Mouse (Mus musculus) forebrain, embryonic 13.5 days (tissue): ENCODE results near the gene Vcl. TPM values are rescaled to one million over a fixed set of nuclear protein-coding genes. Genes with fewer than 3 reads are reported as not detected.

ENCODE experiments used
- ATAC-seq: fragments of 200-750 bp; cut with Nextera tagmentation; 2 replicates; pipeline ENCODE4 v1.8.0; 2017
- H3K27ac ChIP-seq: fragments of 300-500 bp; sonication (generic); 2 replicates; pipeline ENCODE4 v1.5.1; 2015; ENCODE audit warnings: inconsistent platforms, mild to moderate bottlenecking, moderate library complexity
- H3K27me3 ChIP-seq: fragments of 300-500 bp; sonication (generic); 2 replicates; pipeline ENCODE4 v1.6.1; 2015; ENCODE audit warnings: mild to moderate bottlenecking, inconsistent platforms
- H3K36me3 ChIP-seq: fragments of 300-500 bp; sonication (generic); 2 replicates; pipeline ENCODE4 v1.6.1; 2015; ENCODE audit warnings: mild to moderate bottlenecking, inconsistent platforms; ENCODE audit not compliant: poor library complexity, severe bottlenecking
- H3K4me1 ChIP-seq: fragments of 300-500 bp; sonication (generic); 2 replicates; pipeline ENCODE4 v1.6.1; 2015; ENCODE audit warnings: inconsistent platforms
- H3K4me2 ChIP-seq: fragments of 300-500 bp; sonication (generic); 2 replicates; pipeline ENCODE4 v1.6.1; 2015; ENCODE audit warnings: inconsistent platforms, mild to moderate bottlenecking, moderate library complexity
- H3K4me3 ChIP-seq: fragments of 300-500 bp; sonication (generic); 2 replicates; pipeline ENCODE4 v1.5.1; 2015; ENCODE audit warnings: mild to moderate bottlenecking, inconsistent platforms
- H3K9ac ChIP-seq: fragments of 300-500 bp; sonication (generic); 2 replicates; pipeline ENCODE4 v1.6.1; 2015; ENCODE audit warnings: mild to moderate bottlenecking, inconsistent platforms
- H3K9me3 ChIP-seq: fragments of 300-500 bp; sonication (generic); replicated peaks from 2 replicates; pipeline ENCODE4 v1.6.1; 2016; ENCODE audit warnings: inconsistent platforms
- WGBS: fragments of 180-500 bp; shearing (Covaris S2); methylation state at CpG from one replicate; pipeline ENCODE4 v1.1.7; 2015; 5-methylcytosine and 5-hydroxymethylcytosine counted together
- polyA plus RNA-seq: library from polyadenylated mRNA; unstranded; fragments of >200 nt; fragmentation: Nextera tagmentation; extraction: Ambion mirVana; gene quantifications from 2 replicates; pipeline ENCODE4 v1.2.1, GENCODE M21; 2015

The Vcl gene
- polyA plus RNA-seq, 1 experiment from 2014 or later: 8.9 TPM

DNA sequence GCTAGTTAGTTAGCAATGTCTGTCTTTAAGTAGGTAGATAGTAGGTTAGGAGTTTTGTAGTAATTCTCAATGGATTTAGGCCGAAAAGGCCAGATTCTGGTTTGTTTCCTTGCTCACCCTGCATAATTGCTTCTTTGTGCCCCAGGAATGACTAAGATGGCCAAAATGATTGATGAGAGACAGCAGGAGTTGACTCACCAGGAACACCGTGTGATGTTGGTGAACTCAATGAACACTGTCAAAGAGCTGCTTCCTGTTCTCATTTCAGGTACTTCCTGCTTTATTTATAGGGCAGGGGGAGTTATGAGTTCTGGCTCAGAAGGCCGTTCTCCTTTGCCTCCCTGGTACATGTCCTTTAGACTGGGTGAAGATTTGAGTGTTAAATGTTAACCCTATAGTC, 56.3 kb downstream of the Vcl start:
- no peak overlapping the region for H3K4me2 ChIP-seq
- 78% methylated on average over 3 of the region's 3 CpGs for WGBS
- no peak overlapping the region for H3K4me3 ChIP-seq
- no peak for ATAC-seq
- H3K4me1 ChIP-seq: peaks cover 6% of the 10 kb centered on the region
- no peaks in the 10 kb centered on the region for H3K27me3 ChIP-seq
- H3K9ac ChIP-seq: no peak overlapping the region
- H3K27ac ChIP-seq: no peak overlapping the region
- no peaks in the 10 kb centered on the region for H3K36me3 ChIP-seq
- H3K9me3 ChIP-seq: no peaks in the 10 kb centered on the region

DNA sequence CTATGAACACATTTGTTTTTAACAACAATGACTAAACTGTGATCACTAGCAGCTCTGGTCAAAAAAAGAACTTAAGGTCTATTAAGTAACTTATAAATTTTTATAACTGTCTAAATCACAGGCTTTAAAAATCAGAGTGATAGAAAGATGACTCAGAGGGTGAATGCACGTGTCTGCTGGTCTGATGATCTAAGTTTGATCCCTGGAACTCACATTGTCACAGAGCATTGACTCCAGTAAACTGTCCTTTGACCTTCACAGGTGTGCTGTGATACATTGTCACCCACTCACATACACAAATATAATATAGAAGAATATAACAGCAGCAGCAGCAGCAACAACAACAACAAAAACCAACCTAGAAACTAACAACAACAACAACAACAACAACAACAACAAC, 62.3 kb downstream of the Vcl start:
- WGBS: 83% methylated on average over 1 of the region's 1 CpGs

DNA sequence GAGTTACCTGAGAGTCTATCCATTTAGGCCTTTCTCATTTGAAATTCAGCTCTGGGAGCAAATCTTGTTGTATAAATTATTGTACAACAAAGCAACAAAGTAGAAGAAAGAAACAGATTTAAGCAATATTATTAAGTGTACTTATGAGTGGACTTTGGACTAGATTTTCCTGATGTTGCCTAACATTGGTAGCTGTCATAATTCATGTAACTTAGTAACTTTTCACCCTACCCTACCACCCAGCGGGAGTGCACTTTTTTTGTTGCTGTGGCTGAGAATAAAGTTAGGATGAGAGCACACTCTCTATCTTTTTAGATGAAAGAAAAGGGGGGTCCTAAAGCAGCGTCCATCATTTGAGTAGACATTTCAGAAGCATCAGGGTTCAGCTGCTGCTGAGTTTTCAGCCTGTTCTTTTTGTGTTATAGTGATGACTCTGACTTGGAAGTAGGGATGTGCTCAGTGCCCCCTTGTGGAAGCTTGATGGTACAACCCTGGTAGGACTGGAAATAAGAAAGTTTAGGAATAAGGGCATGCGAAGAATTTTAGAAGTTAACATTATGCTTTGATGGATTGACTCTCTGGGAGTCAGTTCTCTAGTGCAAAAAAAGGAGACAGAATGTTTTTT, 64.0 kb downstream of the Vcl start:
- WGBS: 47% methylated on average over 3 of the region's 3 CpGs

More for the DNA sequence above, 62.3 kb downstream of the Vcl start:
- no peak for ATAC-seq
- Histone ChIP-seq H3K4me1 (0 out of 2 replicates have a peak, but pooled peaks cover 2% of the 10 kb centered on the region), H3K9me3 (no peaks in the 10 kb centered on the region), H3K9ac (no peak overlapping the region), H3K27me3 (no peaks in the 10 kb centered on the region), H3K4me2 (no peak overlapping the region), H3K27ac (no peak overlapping the region), H3K36me3 (peaks cover 4% of the 10 kb centered on the region; the same call in 1 of the 2 replicates), H3K4me3 (no peak overlapping the region)

DNA sequence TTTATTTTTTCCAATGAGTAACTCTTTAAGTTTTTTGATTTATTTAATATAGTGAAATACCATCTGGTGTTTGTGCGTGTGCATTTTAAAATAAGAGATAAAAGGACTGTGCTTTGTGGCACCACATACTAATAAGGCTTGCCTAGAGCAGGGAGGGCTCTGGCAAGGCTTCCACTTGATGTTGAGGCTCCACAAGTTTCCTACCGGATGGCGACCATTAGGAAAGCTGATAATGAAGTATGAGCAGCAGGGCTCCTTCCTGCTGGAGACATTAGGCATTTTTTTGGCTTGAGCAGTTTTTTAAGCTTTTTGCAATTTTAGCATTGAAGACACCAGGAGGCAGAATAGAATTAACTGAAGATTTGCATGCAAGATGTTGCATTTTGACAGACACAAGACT, 65.3 kb downstream of the Vcl start:
- H3K27me3 ChIP-seq: no peaks in the 10 kb centered on the region
- H3K36me3 ChIP-seq: peaks cover 4% of the 10 kb centered on the region; the same call in 1 of the 2 replicates
- H3K4me2 ChIP-seq: no peak overlapping the region
- 69% methylated on average over 3 of the region's 3 CpGs for WGBS
- no peak overlapping the region for H3K27ac ChIP-seq
- peaks cover 11% of the 10 kb centered on the region for H3K4me1 ChIP-seq
- H3K9ac ChIP-seq: no peak overlapping the region
- H3K4me3 ChIP-seq: no peak overlapping the region
- no peak for ATAC-seq
- H3K9me3 ChIP-seq: no peaks in the 10 kb centered on the region

More for the DNA sequence above, 64.0 kb downstream of the Vcl start:
- Histone ChIP-seq H3K4me2 (no peak overlapping the region), H3K9ac (no peak overlapping the region), H3K4me1 (peaks cover 11% of the 10 kb centered on the region), H3K27me3 (no peaks in the 10 kb centered on the region), H3K9me3 (no peaks in the 10 kb centered on the region), H3K27ac (no peak overlapping the region), H3K4me3 (no peak overlapping the region), H3K36me3 (peaks cover 4% of the 10 kb centered on the region; the same call in 1 of the 2 replicates)
- ATAC-seq: no peak

DNA sequence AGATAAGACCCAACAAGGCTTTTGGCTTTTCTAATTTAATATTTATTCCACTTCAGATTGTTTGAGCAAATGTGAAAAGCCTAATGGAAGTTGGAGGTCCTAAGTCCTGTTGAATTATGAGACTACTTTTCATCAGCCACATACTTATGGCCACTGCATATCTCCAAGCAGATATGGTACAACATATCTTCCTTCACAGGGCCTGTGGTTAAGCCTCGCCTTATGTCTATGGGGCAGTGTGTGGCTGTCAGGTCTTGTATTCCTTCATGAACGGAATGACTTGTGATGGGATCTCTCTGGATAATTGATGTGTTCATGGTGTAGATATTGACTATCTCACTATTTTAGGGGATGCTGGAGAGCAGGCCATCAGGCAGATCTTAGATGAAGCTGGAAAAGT, 66.3 kb downstream of the Vcl start:
- H3K27me3 ChIP-seq: no peaks in the 10 kb centered on the region
- peaks cover 11% of the 10 kb centered on the region for H3K4me1 ChIP-seq
- peaks cover 4% of the 10 kb centered on the region; the same call in 1 of the 2 replicates for H3K36me3 ChIP-seq
- no peak overlapping the region for H3K27ac ChIP-seq
- H3K9ac ChIP-seq: no peak overlapping the region
- 97% methylated on average over 2 of the region's 2 CpGs for WGBS
- H3K4me2 ChIP-seq: no peak overlapping the region
- ATAC-seq: no peak
- H3K9me3 ChIP-seq: no peaks in the 10 kb centered on the region
- H3K4me3 ChIP-seq: no peak overlapping the region

DNA sequence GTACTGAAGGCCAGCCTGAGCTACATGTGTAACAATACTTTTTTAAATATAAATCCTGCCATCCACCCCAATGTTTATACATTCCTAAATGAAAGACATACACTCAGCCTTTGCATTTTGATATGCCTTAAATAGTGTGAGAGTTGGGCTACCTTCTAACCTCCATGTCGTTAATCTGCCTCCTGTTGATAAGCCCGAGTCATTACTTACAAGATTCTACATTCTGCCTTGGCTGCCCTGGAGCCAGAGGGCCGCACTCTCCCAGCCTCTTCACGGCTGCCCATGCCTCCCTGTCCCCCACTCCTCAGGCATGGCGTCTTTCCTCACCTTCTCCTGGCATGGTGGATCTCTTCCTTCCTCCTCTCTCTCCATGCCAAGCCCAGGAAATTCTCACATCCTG, 67.2 kb downstream of the Vcl start:
- Histone ChIP-seq H3K9ac (no peak overlapping the region), H3K4me3 (no peak overlapping the region), H3K36me3 (peaks cover 4% of the 10 kb centered on the region; the same call in 1 of the 2 replicates), H3K9me3 (no peaks in the 10 kb centered on the region), H3K4me1 (peaks cover 11% of the 10 kb centered on the region), H3K4me2 (no peak overlapping the region), H3K27me3 (no peaks in the 10 kb centered on the region), H3K27ac (no peak overlapping the region)
- no peak for ATAC-seq
- 63% methylated on average over 5 of the region's 5 CpGs for WGBS

DNA sequence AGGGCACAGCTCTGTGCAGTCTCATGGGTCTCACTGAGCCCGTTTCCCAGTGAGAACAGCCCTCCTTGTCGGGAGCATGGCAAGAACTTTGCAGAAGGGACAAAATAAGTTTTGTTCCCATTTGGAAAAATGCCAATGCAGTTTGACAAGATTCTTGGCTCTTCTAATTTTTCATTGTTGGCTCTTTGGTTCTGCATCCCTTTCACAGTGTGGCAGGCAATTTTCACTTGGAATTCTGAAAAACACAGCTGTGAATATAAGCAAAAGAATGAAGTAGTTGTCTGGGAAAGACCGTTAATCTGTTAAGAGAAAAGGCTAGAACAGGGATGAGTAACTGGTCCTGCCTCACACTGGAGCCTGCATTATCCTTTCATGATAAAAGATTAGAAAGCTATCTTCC, 68.3 kb downstream of the Vcl start:
- no peak overlapping the region for H3K4me2 ChIP-seq
- 29% methylated on average over 3 of the region's 3 CpGs for WGBS
- no peaks in the 10 kb centered on the region for H3K9me3 ChIP-seq
- H3K4me1 ChIP-seq: peaks cover 11% of the 10 kb centered on the region
- H3K4me3 ChIP-seq: no peak overlapping the region
- H3K27me3 ChIP-seq: no peaks in the 10 kb centered on the region
- H3K9ac ChIP-seq: no peak overlapping the region
- no peak for ATAC-seq
- no peaks in the 10 kb centered on the region; the same call in 1 of the 2 replicates for H3K36me3 ChIP-seq
- peak overlapping the region; percentile 16; the same call in 1 of the 2 replicates for H3K27ac ChIP-seq

DNA sequence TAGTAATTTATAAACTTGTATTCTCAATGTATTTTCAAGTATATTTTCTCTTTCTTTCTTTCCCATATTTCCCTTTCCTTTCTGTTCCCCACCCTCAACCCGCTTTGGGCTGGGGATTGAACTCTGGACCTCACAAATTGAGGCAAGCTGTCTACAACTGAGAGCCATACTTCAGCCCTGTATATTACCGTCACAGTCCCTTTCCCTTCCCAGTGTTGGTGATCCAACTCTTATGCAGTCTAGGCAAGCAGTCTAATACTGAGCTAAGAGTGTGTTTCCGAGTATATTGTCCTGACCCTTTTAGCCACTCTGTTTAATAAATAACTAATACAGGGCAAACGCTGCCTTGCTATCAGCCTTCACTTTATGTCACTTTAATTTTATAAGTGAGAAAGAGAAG, 70.4 kb downstream of the Vcl start:
- Histone ChIP-seq H3K4me3 (no peak overlapping the region), H3K36me3 (no peaks in the 10 kb centered on the region; the same call in 1 of the 2 replicates), H3K4me2 (no peak overlapping the region), H3K27ac (no peak overlapping the region), H3K4me1 (peaks cover 11% of the 10 kb centered on the region), H3K27me3 (no peaks in the 10 kb centered on the region), H3K9me3 (no peaks in the 10 kb centered on the region), H3K9ac (no peak overlapping the region)
- ATAC-seq: no peak
- WGBS: 93% methylated on average over 4 of the region's 4 CpGs

DNA sequence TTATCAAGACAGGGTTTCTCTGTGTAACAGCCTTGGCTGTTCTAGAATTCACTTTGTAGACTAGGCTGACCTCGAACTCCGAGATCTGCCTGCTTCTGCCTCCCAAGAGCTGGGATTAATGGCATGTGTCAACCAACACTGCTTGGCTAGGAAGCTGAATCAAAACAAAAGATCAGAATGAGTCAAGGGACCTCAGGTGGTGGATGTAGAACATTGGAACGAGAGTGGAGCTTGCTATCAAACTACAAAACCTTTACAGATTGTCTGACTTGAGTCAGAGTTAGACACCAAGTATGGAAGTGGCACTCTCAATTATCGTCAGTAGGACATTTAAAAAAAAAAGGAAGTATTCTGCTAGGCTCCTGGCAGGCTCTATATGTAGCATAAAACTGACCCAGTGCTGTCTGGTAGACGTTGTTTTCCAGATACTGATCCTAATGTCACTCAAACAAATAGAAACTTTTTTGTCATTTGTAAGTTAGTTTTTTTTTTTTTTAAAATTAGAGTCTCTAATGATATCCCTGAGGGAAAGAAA, 84.7 kb downstream of the Vcl start:
- H3K9me3 ChIP-seq: no peaks in the 10 kb centered on the region
- ATAC-seq: no peak
- no peak overlapping the region for H3K4me3 ChIP-seq
- H3K36me3 ChIP-seq: peaks cover 14% of the 10 kb centered on the region
- WGBS: 90% methylated on average over 5 of the region's 5 CpGs
- no peak overlapping the region for H3K9ac ChIP-seq
- no peak overlapping the region for H3K4me2 ChIP-seq
- H3K27ac ChIP-seq: no peak overlapping the region
- H3K27me3 ChIP-seq: no peaks in the 10 kb centered on the region
- H3K4me1 ChIP-seq: no peaks in the 10 kb centered on the region

DNA sequence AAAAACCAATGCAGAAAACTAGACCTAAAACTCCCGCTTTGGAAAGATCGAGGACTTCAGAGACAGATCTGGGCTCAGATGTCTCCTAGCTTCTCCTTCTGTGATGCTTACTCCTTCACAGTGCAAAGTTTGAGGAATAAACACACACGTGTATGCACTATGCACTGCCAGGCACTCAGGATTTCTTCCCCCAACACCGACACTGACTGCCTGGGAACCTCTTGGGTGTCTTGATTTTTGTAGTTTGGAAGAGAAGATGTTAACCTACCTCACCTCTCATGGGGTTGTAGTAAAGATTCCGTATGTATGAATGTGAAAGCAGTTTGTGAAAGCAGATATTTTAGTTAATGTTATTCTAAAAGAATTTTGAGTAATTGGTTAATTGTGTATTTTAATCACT, 88.7 kb downstream of the Vcl start:
- WGBS: 90% methylated on average over 5 of the region's 5 CpGs
- ATAC-seq: no peak
- Histone ChIP-seq H3K4me3 (no peak overlapping the region), H3K27me3 (no peaks in the 10 kb centered on the region), H3K4me1 (no peaks in the 10 kb centered on the region), H3K9ac (no peak overlapping the region), H3K27ac (no peak overlapping the region), H3K36me3 (peaks cover 17% of the 10 kb centered on the region), H3K4me2 (no peak overlapping the region), H3K9me3 (no peaks in the 10 kb centered on the region)

DNA sequence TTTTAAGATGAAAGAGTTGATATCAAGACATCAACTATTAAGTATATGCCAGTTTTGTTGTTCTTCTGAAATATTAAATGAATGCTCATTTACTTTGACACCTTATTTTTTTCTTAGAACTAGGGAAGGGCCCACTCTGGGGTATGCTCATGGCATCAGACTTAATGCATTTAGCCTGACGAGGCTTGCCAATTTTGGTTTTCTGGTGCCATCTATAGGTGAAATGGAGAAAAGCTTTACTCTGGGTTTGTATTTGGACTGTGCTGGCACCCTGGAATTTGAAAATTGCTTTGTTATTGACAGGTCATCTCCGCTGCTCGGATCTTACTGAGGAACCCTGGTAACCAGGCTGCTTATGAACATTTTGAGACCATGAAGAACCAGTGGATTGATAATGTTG, 89.8 kb downstream of the Vcl start:
- Histone ChIP-seq H3K9ac (no peak overlapping the region), H3K36me3 (peaks cover 19% of the 10 kb centered on the region), H3K9me3 (no peaks in the 10 kb centered on the region), H3K27ac (no peak overlapping the region), H3K4me1 (no peaks in the 10 kb centered on the region), H3K27me3 (no peaks in the 10 kb centered on the region), H3K4me2 (no peak overlapping the region), H3K4me3 (no peak overlapping the region)
- ATAC-seq: peak; percentile 85
- 38% methylated on average over 3 of the region's 3 CpGs for WGBS

DNA sequence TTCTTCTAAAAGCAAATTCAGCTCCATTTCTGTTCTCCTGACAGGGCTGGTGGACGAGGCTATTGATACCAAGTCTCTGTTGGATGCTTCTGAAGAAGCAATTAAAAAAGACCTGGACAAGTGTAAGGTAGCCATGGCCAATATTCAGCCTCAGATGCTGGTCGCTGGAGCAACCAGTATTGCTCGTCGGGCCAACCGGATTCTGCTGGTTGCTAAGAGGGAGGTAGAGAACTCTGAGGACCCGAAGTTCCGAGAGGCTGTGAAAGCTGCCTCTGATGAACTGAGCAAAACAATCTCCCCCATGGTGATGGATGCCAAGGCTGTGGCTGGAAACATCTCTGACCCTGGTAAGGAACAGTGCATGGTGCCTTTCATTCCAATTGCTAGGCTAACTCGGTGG, 91.2 kb downstream of the Vcl start:
- 88% methylated on average over 8 of the region's 8 CpGs for WGBS
- no peak overlapping the region for H3K27ac ChIP-seq
- ATAC-seq: no peak

DNA sequence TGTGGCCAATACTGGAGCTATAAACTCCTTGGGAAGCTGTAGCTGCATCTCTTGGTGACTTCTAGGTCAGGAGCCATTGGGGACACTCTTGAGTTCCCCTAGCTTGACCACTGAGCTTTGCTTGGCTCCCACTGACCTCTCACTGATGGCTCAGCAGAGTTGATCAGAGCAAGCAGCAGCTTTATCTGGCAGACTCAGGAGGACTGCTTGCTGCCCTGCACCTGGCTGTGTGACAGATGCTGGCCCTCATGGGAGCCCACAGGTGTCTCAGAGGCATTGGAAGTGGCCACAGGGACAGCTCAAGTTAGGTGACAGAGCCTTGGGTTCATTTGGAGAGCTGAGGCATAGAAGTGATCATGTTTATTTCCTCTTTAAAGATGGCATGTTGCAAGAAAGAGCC, 98.3 kb downstream of the Vcl start:
- no peaks in the 10 kb centered on the region for H3K4me1 ChIP-seq
- ATAC-seq: no peak
- no peak overlapping the region for H3K27ac ChIP-seq
- no peaks in the 10 kb centered on the region for H3K9me3 ChIP-seq
- H3K4me2 ChIP-seq: no peak overlapping the region
- no peak overlapping the region for H3K4me3 ChIP-seq
- H3K36me3 ChIP-seq: peaks cover 35% of the 10 kb centered on the region
- H3K27me3 ChIP-seq: no peaks in the 10 kb centered on the region
- H3K9ac ChIP-seq: no peak overlapping the region

More for the DNA sequence above, 91.2 kb downstream of the Vcl start:
- Histone ChIP-seq H3K27me3 (no peaks in the 10 kb centered on the region), H3K4me3 (no peak overlapping the region), H3K9me3 (no peaks in the 10 kb centered on the region), H3K4me1 (no peaks in the 10 kb centered on the region), H3K4me2 (no peak overlapping the region), H3K9ac (no peak overlapping the region), H3K36me3 (peaks cover 17% of the 10 kb centered on the region; the same call in 1 of the 2 replicates)
